Mouse (Mus musculus) activated CD4-positive, CD25-positive, alpha-beta regulatory T cell, adult 4 months (primary cell): ENCODE data around the gene Sgk2. TPM values are rescaled to one million over a fixed set of nuclear protein-coding genes. Genes with fewer than 3 reads are reported as not detected.

Experiments used
- ATAC-seq: one replicate; pipeline ENCODE4 v1.8.0; 2017
- polyA plus RNA-seq, 2 experiments: library from polyadenylated mRNA; unstranded; fragments of 100-300 nt; shearing (Covaris generic); gene quantifications; one replicate each; pipeline ENCODE4 v1.2.1; 2017

Gene Sgk2
- polyA plus RNA-seq, 2 experiments from 2014 or later, result 0.16 TPM; not detected in 1

DNA sequence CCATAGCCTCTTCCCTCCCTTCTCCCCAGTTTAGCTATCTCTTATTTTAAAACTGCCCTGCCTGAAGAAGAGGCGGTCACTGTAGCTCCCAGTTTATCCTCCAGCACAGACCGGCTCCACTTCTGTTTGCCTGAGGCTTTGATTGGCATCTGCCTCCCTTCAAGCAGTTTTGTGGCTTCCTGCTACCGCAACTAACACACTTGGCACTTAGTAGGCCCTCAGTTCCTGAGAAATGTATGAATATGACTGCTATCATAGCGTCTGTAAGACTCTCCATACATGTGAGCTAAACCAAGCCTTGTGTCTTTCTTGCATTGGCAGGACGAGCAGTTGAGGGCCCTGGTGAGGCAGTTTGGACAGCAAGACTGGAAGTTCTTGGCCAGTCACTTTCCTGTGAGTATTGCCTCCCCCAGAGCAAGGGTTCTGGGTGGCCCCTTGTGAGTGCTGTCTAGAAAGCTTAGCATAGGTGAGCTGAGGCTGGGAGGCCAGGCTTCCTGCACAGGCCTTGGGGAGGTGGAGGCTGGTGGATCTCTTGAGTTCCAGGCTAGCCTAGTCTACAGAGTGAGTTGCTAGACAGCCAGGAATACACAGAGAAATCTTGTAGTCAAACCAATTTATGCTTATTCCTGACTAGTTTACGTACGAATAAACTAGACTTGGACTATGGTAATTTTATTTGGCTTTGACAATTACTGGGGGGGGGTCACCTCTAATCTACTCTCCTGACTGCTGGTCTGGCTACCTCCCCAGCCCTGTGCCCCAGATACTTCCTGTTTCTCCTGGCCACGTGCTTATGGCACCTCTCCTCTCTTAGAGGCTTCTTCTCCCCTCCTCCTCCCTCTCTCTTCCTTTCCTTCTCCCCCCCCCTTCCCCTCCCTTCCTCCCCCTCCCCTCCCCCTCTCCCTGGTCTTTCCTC, 74.3 kb downstream of the Sgk2 start:
- no peak for ATAC-seq

DNA sequence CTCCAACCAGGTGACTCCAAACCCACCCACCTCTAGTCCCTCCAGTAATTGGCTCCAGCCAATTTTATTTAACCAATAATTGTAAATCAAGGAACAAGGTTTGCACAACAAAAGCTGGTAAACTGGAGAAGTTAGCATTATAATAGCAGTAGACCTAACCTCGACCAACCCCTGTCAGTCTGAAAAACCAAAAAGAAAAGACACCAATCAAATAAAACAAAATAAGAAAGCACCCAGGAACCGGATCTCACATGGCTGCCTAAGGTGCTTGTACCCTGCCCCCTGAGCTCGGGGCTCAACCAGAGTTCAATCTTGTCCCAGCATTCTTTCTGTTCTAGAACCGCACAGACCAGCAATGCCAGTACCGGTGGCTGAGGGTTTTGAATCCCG, 75.0 kb downstream of the Sgk2 start:
- ATAC-seq, result no peak

Other genes with a start within 250 kb of the Sgk2 start
- gene Srsf6, start 55.8 kb upstream of the Sgk2 start, polyA plus RNA-seq, result 10 to 100 TPM; 39.6 to 43.9 TPM
- under 1 TPM; 0.12 to 0.64 TPM for gene L3mbtl1, start 43.9 kb upstream of the Sgk2 start, polyA plus RNA-seq
- gene Ift52, start 30.0 kb downstream of the Sgk2 start, polyA plus RNA-seq, result 10 to 100 TPM; 67.2 to 74.9 TPM
- gene Mybl2, start 67.4 kb downstream of the Sgk2 start, polyA plus RNA-seq, result 1 to 10 TPM; 3.2 to 4.7 TPM
- gene Gtsf1l, start 100.5 kb downstream of the Sgk2 start, polyA plus RNA-seq, result not detected
- gene Tox2, start 215.8 kb downstream of the Sgk2 start, polyA plus RNA-seq, result 10 to 100 TPM in 1 of 2 experiments, 1 to 10 TPM in 1; 4.7 to 11.8 TPM